Mouse (Mus musculus) stomach, embryonic 14.5 days (tissue): ENCODE results near the gene Mtfr2. TPM values are rescaled to one million over a fixed set of nuclear protein-coding genes. Genes with fewer than 3 reads are reported as not detected.

ENCODE experiments used
- ATAC-seq: fragments of 200-750 bp; cut with Nextera tagmentation; 2 replicates; pipeline ENCODE4 v1.8.0; 2017; ENCODE audit warnings: low read depth, moderate TSS enrichment; ENCODE audit not compliant: insufficient number of reproducible peaks, insufficient read depth, low FRiP score
- H3K27ac ChIP-seq: fragments of 300-500 bp; sonication (generic); 2 replicates; pipeline ENCODE4 v1.5.1; 2014; ENCODE audit warnings: mild to moderate bottlenecking, low read length, moderate library complexity, mixed read lengths
- H3K27me3 ChIP-seq: fragments of 300-500 bp; sonication (generic); 2 replicates; pipeline ENCODE4 v1.6.1; 2014; ENCODE audit warnings: low read length, control low read depth, mixed read lengths; ENCODE audit not compliant: control insufficient read depth, insufficient read depth
- H3K36me3 ChIP-seq: fragments of 300-500 bp; sonication (generic); 2 replicates; pipeline ENCODE4 v1.6.1; 2014; ENCODE audit warnings: mild to moderate bottlenecking, control low read depth, low read length, moderate library complexity, mixed read lengths; ENCODE audit not compliant: control insufficient read depth, insufficient read depth
- H3K4me1 ChIP-seq: fragments of 300-500 bp; sonication (generic); 2 replicates; pipeline ENCODE4 v1.6.1; 2014; ENCODE audit warnings: low read length, control low read depth, mixed read lengths; ENCODE audit not compliant: control insufficient read depth, insufficient read depth
- H3K4me2 ChIP-seq: fragments of 300-500 bp; sonication (generic); replicated peaks from 2 replicates; pipeline ENCODE4 v1.6.1; 2014; ENCODE audit warnings: low read depth, low read length, control low read depth
- H3K4me3 ChIP-seq: fragments of 300-500 bp; sonication (generic); 2 replicates; pipeline ENCODE4 v1.5.1; 2014; ENCODE audit warnings: low read depth, low read length, control low read depth
- H3K9ac ChIP-seq: fragments of 300-500 bp; sonication (generic); replicated peaks from 2 replicates; pipeline ENCODE4 v1.6.1; 2014; ENCODE audit warnings: low read depth, mild to moderate bottlenecking, control low read depth, low read length, moderate library complexity, mixed read lengths
- H3K9me3 ChIP-seq: fragments of 300-500 bp; sonication (generic); 2 replicates; pipeline ENCODE4 v1.6.1; 2016; ENCODE audit warnings: low read depth, low read length, control low read depth; ENCODE audit not compliant: control insufficient read depth
- WGBS: fragments of 180-500 bp; shearing (Covaris S2); extraction: QIAGEN DNeasy Blood & Tissue Kit; methylation state at CpG from one replicate; pipeline ENCODE4 v1.1.7; 2014; 5-methylcytosine and 5-hydroxymethylcytosine counted together
- polyA plus RNA-seq: library from polyadenylated mRNA; unstranded; fragments of >200 nt; fragmentation: Nextera tagmentation; extraction: Ambion mirVana; gene quantifications from 2 replicates; pipeline ENCODE4 v1.2.1, GENCODE M21; 2014

Gene Mtfr2
- polyA plus RNA-seq, 1 experiment from 2014 or later, result 3.7 TPM

DNA sequence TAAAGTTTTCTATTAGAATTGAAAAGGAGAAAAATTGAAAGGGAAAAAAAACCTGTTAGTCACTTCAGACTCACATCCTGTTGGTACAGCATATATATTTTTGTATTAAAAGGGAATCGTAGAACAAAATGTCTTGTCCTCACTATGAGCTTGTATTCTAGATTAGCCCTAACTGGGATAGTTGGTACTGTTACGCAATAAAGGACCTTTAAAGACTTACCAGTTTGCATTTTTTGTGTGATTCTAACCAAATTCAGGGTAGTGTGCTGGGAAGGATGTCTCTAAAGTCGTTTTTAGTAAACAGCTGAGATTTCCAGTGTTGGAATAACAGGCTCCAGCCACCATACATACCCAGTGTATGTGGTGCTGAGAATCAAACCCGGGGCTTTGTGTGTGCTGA lies 33.6 kb upstream of the Mtfr2 start:
- Histone ChIP-seq H3K9ac (no peak overlapping the region), H3K27me3 (no peaks in the 10 kb centered on the region), H3K4me2 (peak overlapping the region; percentile 57), H3K9me3 (no peaks in the 10 kb centered on the region), H3K4me3 (no peak overlapping the region), H3K27ac (no peak overlapping the region), H3K36me3 (peaks cover 10% of the 10 kb centered on the region; the same call in 1 of the 2 replicates), H3K4me1 (peaks cover 9% of the 10 kb centered on the region; the same call in 1 of the 2 replicates)
- WGBS, result 86% methylated on average over 4 of the region's 4 CpGs
- no peak for ATAC-seq

DNA sequence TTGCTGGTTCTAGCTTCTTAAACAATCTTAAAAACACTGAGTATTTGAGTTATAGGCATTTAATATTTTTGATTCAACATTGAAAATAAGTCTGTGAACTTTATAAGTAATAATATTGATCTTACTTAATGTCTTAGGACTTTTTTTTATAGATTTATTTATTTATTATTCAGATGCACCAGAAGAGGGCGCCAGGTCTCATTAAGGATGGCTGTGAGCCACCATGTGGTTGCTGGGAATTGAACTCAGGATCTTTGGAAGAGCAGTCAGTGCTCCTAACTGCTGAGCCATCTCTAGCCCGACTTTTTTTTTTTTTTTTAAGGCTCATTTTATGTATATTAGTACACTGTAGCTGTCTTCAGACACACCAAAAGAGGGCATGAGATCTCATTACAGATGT lies 32.8 kb upstream of the Mtfr2 start:
- peaks cover 9% of the 10 kb centered on the region; the same call in 1 of the 2 replicates for H3K4me1 ChIP-seq
- no peaks in the 10 kb centered on the region for H3K27me3 ChIP-seq
- 54% methylated on average over 2 of the region's 2 CpGs for WGBS
- peaks cover 10% of the 10 kb centered on the region; the same call in 1 of the 2 replicates for H3K36me3 ChIP-seq
- no peak overlapping the region for H3K9ac ChIP-seq
- H3K4me2 ChIP-seq, result no peak overlapping the region
- H3K9me3 ChIP-seq, result no peaks in the 10 kb centered on the region
- H3K27ac ChIP-seq, result no peak overlapping the region
- no peak overlapping the region for H3K4me3 ChIP-seq
- ATAC-seq, result no peak

DNA sequence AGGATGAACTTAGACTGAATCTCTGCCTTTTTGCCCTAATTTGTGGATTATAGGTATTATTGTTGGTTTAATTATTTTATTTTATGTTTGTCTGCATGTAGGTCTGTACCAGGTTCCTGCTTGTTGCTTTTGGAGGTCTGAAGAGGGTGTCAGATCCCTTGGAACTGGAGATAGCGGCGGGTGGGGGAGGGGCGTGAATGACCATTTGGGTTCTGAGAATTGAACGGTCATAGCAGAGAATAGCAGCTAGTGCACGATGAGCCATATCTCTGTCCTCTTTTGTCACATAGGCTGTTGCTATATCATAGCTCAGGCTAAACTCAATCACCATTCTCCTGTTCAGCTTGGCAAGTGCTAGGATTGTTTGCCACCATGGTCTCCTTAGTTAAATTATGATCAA lies 30.1 kb upstream of the Mtfr2 start:
- H3K36me3 ChIP-seq, result peaks cover 21% of the 10 kb centered on the region; the same call in 1 of the 2 replicates
- H3K9me3 ChIP-seq, result no peaks in the 10 kb centered on the region
- H3K27ac ChIP-seq, result no peak overlapping the region
- peaks cover 9% of the 10 kb centered on the region; the same call in 1 of the 2 replicates for H3K4me1 ChIP-seq
- no peak overlapping the region for H3K4me2 ChIP-seq
- 84% methylated on average over 5 of the region's 5 CpGs for WGBS
- no peak overlapping the region for H3K9ac ChIP-seq
- no peaks in the 10 kb centered on the region for H3K27me3 ChIP-seq
- H3K4me3 ChIP-seq, result no peak overlapping the region
- no peak for ATAC-seq

DNA sequence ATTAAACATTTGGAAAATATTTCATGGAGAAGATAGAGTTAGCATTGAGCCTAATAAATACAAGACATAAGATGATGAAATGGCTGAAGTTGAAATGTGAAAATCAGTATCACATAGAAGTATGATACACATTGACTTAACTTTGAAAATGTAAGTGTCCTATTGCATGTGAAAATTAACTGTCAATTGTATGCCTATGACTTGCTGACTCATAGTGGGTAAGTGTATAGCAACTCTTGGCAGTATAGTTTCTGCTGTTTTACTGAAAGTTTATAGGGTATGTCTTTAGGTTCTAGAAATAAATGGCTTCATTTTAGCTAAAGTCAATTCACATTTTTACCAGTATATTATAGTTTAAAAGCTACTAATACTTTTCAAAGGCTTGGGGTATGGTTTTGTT lies 21.3 kb upstream of the Mtfr2 start:
- Histone ChIP-seq H3K4me3 (no peak overlapping the region), H3K27ac (no peak overlapping the region), H3K9ac (no peak overlapping the region), H3K27me3 (no peaks in the 10 kb centered on the region), H3K9me3 (no peaks in the 10 kb centered on the region), H3K4me2 (no peak overlapping the region), H3K4me1 (no peaks in the 10 kb centered on the region), H3K36me3 (peaks cover 62% of the 10 kb centered on the region)
- ATAC-seq, result no peak

DNA sequence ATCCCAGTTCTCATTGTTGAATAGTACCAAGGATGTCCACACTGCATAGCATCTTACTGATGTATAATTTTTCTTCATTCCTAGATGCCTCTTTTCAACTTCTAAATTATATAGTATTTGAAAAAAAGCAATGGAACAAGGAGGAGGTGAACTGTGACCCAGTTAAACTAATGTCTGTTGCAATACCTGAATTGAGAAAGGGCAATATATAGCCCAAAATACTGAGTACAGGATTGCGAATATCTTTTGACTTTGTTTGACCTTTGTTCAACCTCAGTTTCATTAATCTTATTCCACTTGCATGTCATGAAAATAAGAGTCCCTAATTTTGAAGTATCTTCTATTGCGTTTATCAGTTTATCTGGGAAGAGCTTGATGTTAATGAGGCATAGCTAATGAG lies 16.3 kb upstream of the Mtfr2 start:
- no peak overlapping the region for H3K4me3 ChIP-seq
- no peaks in the 10 kb centered on the region for H3K4me1 ChIP-seq
- H3K9ac ChIP-seq, result no peak overlapping the region
- ATAC-seq, result no peak
- H3K36me3 ChIP-seq, result peaks cover 75% of the 10 kb centered on the region
- no peaks in the 10 kb centered on the region for H3K27me3 ChIP-seq
- no peak overlapping the region for H3K27ac ChIP-seq
- no peaks in the 10 kb centered on the region for H3K9me3 ChIP-seq
- 79% methylated on average over 2 of the region's 2 CpGs for WGBS
- no peak overlapping the region for H3K4me2 ChIP-seq

DNA sequence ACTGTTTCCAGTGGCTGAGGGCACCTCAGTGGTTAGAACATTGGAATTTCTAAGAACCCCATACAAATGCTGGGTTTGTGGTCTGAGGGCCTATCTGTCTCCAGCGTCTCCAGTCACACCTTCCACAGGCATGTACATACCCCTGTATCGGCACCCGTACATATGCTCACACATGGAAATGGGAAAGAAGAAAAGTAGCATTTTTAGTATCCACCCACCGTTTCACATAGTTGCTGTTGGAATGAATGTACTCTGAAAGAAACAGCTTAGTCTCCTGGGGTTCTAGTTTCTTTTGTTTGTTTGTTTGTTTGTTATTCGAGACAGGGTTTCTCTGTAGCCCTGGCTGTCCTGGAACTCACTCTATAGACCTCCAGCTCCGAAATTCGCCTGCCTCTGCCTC lies 9.7 kb upstream of the Mtfr2 start:
- no peak overlapping the region for H3K4me2 ChIP-seq
- WGBS, result 88% methylated on average over 7 of the region's 7 CpGs
- H3K27me3 ChIP-seq, result no peaks in the 10 kb centered on the region
- H3K36me3 ChIP-seq, result peaks cover 75% of the 10 kb centered on the region
- no peak for ATAC-seq
- H3K4me3 ChIP-seq, result no peak overlapping the region
- no peak overlapping the region for H3K9ac ChIP-seq
- no peaks in the 10 kb centered on the region for H3K4me1 ChIP-seq
- H3K27ac ChIP-seq, result no peak overlapping the region
- H3K9me3 ChIP-seq, result no peaks in the 10 kb centered on the region

DNA sequence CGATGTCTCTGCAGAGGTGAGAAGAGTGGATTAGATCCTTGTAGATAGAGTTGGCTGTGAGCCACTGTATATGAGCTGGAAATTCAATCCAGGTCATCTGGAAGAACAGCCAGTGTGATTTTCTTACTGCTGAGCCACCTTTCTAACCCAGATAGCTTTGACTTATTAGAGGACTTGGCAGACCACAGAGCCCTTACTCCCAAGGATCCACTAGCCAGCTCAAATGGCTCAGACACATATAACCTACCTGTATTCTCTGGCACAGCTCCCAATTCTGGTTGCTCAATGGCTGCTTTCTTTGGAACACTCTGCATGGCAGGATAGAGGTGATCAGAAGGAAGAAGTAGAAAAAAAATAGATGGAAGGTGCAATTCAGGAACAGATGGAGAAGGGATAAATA lies 1.8 kb upstream of the Mtfr2 start:
- Histone ChIP-seq H3K4me1 (peaks cover 5% of the 10 kb centered on the region; the same call in 1 of the 2 replicates), H3K9me3 (no peaks in the 10 kb centered on the region)

DNA sequence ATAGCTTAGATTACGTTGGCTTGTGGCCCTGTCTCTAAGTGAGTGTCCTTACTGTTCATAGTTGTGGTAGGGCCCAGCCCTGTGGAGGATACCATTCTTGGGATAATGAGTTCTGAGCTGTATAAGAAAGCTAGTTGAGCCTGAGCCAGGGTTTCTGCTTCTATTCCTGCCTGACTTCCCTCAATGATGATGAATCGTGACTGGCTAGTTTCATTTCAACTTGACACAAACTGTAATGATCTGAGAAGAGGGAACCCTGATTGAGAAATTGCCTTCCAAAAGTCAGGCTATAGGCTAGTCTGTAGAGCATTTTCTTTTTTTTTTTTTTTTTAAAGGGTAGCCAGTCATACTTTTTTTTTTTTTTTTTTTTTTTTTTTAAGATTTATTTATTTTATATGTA lies 1.3 kb downstream of the Mtfr2 start:
- peak overlapping the region; percentile 54; the same call in 1 of the 2 replicates for H3K4me2 ChIP-seq
- no peak for ATAC-seq
- peaks cover 5% of the 10 kb centered on the region; the same call in 1 of the 2 replicates for H3K4me1 ChIP-seq
- H3K4me3 ChIP-seq, result no peak overlapping the region
- WGBS, result 90% methylated on average over 2 of the region's 2 CpGs
- H3K27ac ChIP-seq, result no peak overlapping the region
- no peaks in the 10 kb centered on the region for H3K27me3 ChIP-seq
- H3K36me3 ChIP-seq, result peaks cover 13% of the 10 kb centered on the region
- no peak overlapping the region for H3K9ac ChIP-seq
- no peaks in the 10 kb centered on the region for H3K9me3 ChIP-seq

More for the DNA sequence above, 1.8 kb upstream of the Mtfr2 start:
- ATAC-seq, result no peak
- Histone ChIP-seq H3K4me2 (no peak overlapping the region), H3K9ac (no peak overlapping the region), H3K36me3 (peaks cover 35% of the 10 kb centered on the region), H3K27me3 (no peaks in the 10 kb centered on the region), H3K4me3 (no peak overlapping the region), H3K27ac (no peak overlapping the region)
- 83% methylated on average over 1 of the region's 1 CpGs for WGBS
